Mouse (Mus musculus): ENCODE measurements around the gene Ece1. TPM values are rescaled to one million over a fixed set of nuclear protein-coding genes. Genes with fewer than 3 reads are reported as not detected.

Ece1 gene
- total RNA-seq, 1 experiment: 99.2 TPM

DNA sequence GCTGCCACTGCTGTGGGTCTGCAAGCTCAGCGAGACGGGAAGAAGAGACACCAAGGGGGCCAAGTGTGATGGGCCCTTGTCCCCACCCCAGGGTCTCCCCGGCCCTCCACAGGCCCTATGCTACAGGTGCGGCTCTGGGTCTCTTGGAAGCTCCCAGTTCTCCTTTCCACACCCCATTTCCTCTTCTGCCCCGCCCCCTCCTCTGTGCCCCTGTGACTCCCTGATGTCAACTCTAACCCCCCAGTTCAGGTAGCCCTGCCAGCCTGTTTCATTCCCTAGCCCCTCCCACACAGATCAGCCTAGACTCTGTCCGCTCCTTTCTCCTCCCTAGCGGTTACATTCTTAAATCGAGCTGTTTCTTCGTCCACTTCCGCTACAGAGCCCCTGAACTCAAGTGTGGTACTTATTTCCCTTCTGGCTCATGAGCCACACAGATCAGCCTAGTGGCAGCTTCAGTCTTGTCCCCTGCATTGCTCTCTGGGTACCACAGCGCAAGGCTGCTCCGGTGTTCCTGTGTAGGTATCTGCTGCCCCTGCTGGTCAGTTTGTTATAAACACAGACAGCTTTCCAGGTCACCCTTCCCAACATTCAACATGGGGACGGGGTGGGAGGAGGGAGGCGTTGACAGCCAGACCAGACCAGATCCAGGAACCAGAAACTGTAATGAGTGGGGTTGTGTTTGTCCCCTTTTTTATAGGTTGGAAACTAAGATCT lies 26.3 kb upstream of the Ece1 start:
- Histone ChIP-seq H3K4me1 (ENCODE audit: control insufficient read depth in 2 of 2, insufficient read depth in 2 of 2, low read length in 2 of 2, poor library complexity in 1 of 2) (peaks cover 0 to 8% of the 10 kb centered on the region in 2 experiments; a peak in 2 of 4 replicates), H3K9ac (ENCODE audit: insufficient read depth, low read depth, low read length, poor library complexity, severe bottlenecking) (peak overlapping the region; percentile 30; the same call in 1 of the 2 replicates), H3K27ac (ENCODE audit: insufficient read depth, low read depth, low read length, poor library complexity, severe bottlenecking) (no peak overlapping the region), H3K9me3 (ENCODE audit: control insufficient read depth, insufficient read depth, low read depth, low read length) (no peaks in the 10 kb centered on the region), H3K36me3 (ENCODE audit: control insufficient read depth, insufficient read depth, low read length, poor library complexity, severe bottlenecking) (no peaks in the 10 kb centered on the region), H3K4me3 (ENCODE audit: insufficient read depth in 1 of 2, low read depth in 1 of 2, low read length in 2 of 2, poor library complexity in 1 of 2, severe bottlenecking in 1 of 2) (peak overlapping the region; percentile 20 to 52; a peak in 3 of 4 replicates)
- in situ Hi-C loops (cut with MboI; ENCODE audit: low sequenced_read_pairs in 2 of 2, unreplicated experiment in 2 of 2): loop anchor here in 1 of 2 experiments (10.0 kb wide), 1 partner anchor 101 kb away; no protein-coding TSS in a partner anchor
- peak; percentile 94 for DNase-seq (ENCODE audit: low read depth, low spot score)
- TF ChIP-seq HCFC1 (IDR thresholded peaks at IDR 0.05; ENCODE audit: borderline replicate concordance, insufficient read depth, low read length): peak; percentile 41; the same call in 1 of the 2 replicates
- no peak for TF ChIP-seq MAFK (IDR thresholded peaks at IDR 0.05; ENCODE audit: insufficient read depth, low read depth, low read length)
- TF ChIP-seq CHD2 (IDR thresholded peaks at IDR 0.05; ENCODE audit: low read depth, low read length): no peak
- TF ChIP-seq ZC3H11A (IDR thresholded peaks at IDR 0.05; ENCODE audit: borderline replicate concordance, low read depth, low read length): peak; percentile 71; the same call in 1 of the 2 replicates
- 0 out of 2 replicates have a peak, but pooled peaks have one; percentile 21 for TF ChIP-seq ZNF384 (IDR thresholded peaks at IDR 0.05; ENCODE audit: low read depth, low read length)

DNA sequence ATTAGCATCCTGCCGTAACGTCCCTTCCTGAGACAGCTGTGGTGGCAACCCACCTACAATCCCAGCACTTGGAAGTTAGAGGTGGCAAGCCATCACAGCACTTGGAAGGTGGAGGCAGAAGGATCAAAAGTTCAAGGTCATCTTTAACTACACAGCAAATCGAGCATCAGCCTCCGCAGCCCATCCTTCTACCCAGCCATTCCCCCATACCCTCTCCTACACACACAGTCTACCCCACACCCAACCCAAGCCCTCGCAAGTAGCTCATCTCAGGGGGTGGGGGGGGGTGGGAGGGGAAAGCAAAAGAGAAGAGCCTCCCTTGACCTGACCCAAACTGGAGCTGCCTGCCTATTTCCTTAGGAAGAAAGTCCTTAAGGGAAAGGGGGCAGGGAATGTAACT lies 25.3 kb upstream of the Ece1 start:
- no peak overlapping the region for H3K9ac ChIP-seq (ENCODE audit: insufficient read depth, low read depth, low read length, poor library complexity, severe bottlenecking)

DNA sequence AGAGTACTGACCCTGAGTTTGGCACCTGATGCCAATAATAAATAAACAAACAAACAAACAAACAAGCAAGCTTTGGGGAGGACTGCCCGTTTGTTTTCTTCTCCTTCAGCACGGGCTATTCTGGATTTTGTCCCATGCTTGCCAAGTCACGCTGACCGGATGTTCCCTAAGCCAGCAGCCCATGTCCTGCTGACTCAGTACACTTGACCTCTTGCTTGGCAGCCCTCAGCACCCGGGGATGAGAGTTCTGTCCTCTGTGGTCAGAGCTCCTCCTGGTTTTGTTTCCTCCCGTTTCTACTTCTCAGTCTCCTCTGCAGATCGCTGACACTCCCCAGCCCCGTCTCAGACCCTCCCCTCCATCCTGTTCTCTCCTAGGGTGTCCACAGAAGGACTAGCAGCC lies 24.2 kb upstream of the Ece1 start:
- Histone ChIP-seq H3K27ac (ENCODE audit: insufficient read depth, low read depth, low read length, poor library complexity, severe bottlenecking) (no peak overlapping the region), H3K4me1 (ENCODE audit: control insufficient read depth in 2 of 2, insufficient read depth in 2 of 2, low read length in 2 of 2, poor library complexity in 1 of 2) (peaks cover 0 to 8% of the 10 kb centered on the region in 2 experiments; a peak in 2 of 4 replicates), H3K9ac (ENCODE audit: insufficient read depth, low read depth, low read length, poor library complexity, severe bottlenecking) (no peak overlapping the region), H3K4me3 (ENCODE audit: insufficient read depth in 1 of 2, low read depth in 1 of 2, low read length in 2 of 2, poor library complexity in 1 of 2, severe bottlenecking in 1 of 2) (no peak overlapping the region), H3K36me3 (ENCODE audit: control insufficient read depth, insufficient read depth, low read length, poor library complexity, severe bottlenecking) (no peaks in the 10 kb centered on the region), H3K9me3 (ENCODE audit: control insufficient read depth, insufficient read depth, low read depth, low read length) (no peaks in the 10 kb centered on the region)
- in situ Hi-C loops (cut with MboI; ENCODE audit: low sequenced_read_pairs in 2 of 2, unreplicated experiment in 2 of 2): loop anchor here in 1 of 2 experiments (10.0 kb wide), 1 partner anchor 103 kb away; no protein-coding TSS in a partner anchor
- no peak for TF ChIP-seq CHD2 (IDR thresholded peaks at IDR 0.05; ENCODE audit: low read depth, low read length)
- TF ChIP-seq ZC3H11A (IDR thresholded peaks at IDR 0.05; ENCODE audit: borderline replicate concordance, low read depth, low read length): no peak
- no peak for TF ChIP-seq ZNF384 (IDR thresholded peaks at IDR 0.05; ENCODE audit: low read depth, low read length)
- TF ChIP-seq MAFK (IDR thresholded peaks at IDR 0.05; ENCODE audit: insufficient read depth, low read depth, low read length): no peak
- no peak for TF ChIP-seq HCFC1 (IDR thresholded peaks at IDR 0.05; ENCODE audit: borderline replicate concordance, insufficient read depth, low read length)
- no peak for DNase-seq (ENCODE audit: low read depth, low spot score)

More for the DNA sequence above, 25.3 kb upstream of the Ece1 start:
- Histone ChIP-seq H3K4me3 (ENCODE audit: insufficient read depth in 1 of 2, low read depth in 1 of 2, low read length in 2 of 2, poor library complexity in 1 of 2, severe bottlenecking in 1 of 2) (no peak overlapping the region), H3K27ac (ENCODE audit: insufficient read depth, low read depth, low read length, poor library complexity, severe bottlenecking) (no peak overlapping the region), H3K9me3 (ENCODE audit: control insufficient read depth, insufficient read depth, low read depth, low read length) (no peaks in the 10 kb centered on the region), H3K36me3 (ENCODE audit: control insufficient read depth, insufficient read depth, low read length, poor library complexity, severe bottlenecking) (no peaks in the 10 kb centered on the region), H3K4me1 (ENCODE audit: control insufficient read depth in 2 of 2, insufficient read depth in 2 of 2, low read length in 2 of 2, poor library complexity in 1 of 2) (peaks cover 0 to 8% of the 10 kb centered on the region in 2 experiments; a peak in 2 of 4 replicates)
- in situ Hi-C loops (cut with MboI; ENCODE audit: low sequenced_read_pairs in 2 of 2, unreplicated experiment in 2 of 2): loop anchor here in 1 of 2 experiments (10.0 kb wide), 1 partner anchor 102 kb away; no protein-coding TSS in a partner anchor
- no peak for TF ChIP-seq ZC3H11A (IDR thresholded peaks at IDR 0.05; ENCODE audit: borderline replicate concordance, low read depth, low read length)
- no peak for DNase-seq (ENCODE audit: low read depth, low spot score)

DNA sequence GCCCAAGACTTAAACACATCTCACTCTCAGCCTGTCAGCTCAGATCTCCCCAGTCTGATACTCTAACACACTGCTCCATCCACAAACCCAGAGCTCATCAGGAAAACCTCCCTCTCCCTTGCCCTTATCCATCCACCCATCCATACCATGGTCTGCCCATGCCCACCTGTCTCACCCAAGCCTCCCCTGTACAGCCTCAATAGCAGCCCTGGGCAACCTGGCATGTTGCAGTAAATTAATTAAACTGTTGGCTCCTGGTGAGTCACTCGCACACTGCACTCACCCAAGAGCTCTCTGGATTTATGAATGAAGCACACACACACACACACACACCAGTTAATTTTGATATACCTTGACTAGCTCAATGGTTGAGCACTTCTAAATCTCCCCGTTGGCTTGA lies 23.2 kb upstream of the Ece1 start:
- no peaks in the 10 kb centered on the region for H3K36me3 ChIP-seq (ENCODE audit: control insufficient read depth, insufficient read depth, low read length, poor library complexity, severe bottlenecking)
- DNase-seq (ENCODE audit: low read depth, low spot score): no peak
- no peak overlapping the region for H3K4me3 ChIP-seq (ENCODE audit: insufficient read depth in 1 of 2, low read depth in 1 of 2, low read length in 2 of 2, poor library complexity in 1 of 2, severe bottlenecking in 1 of 2)
- in situ Hi-C loops (cut with MboI; ENCODE audit: low sequenced_read_pairs in 2 of 2, unreplicated experiment in 2 of 2): loop anchor here in 1 of 2 experiments (10.0 kb wide), 1 partner anchor 104 kb away; no protein-coding TSS in a partner anchor
- H3K9ac ChIP-seq (ENCODE audit: insufficient read depth, low read depth, low read length, poor library complexity, severe bottlenecking): no peak overlapping the region
- H3K9me3 ChIP-seq (ENCODE audit: control insufficient read depth, insufficient read depth, low read depth, low read length): no peaks in the 10 kb centered on the region
- H3K27ac ChIP-seq (ENCODE audit: insufficient read depth, low read depth, low read length, poor library complexity, severe bottlenecking): no peak overlapping the region
- peaks cover 0 to 8% of the 10 kb centered on the region in 2 experiments; a peak in 2 of 4 replicates for H3K4me1 ChIP-seq (ENCODE audit: control insufficient read depth in 2 of 2, insufficient read depth in 2 of 2, low read length in 2 of 2, poor library complexity in 1 of 2)
- no peak for TF ChIP-seq ZC3H11A (IDR thresholded peaks at IDR 0.05; ENCODE audit: borderline replicate concordance, low read depth, low read length)
- TF ChIP-seq CHD2 (IDR thresholded peaks at IDR 0.05; ENCODE audit: low read depth, low read length): no peak
- TF ChIP-seq ZNF384 (IDR thresholded peaks at IDR 0.05; ENCODE audit: low read depth, low read length): no peak
- TF ChIP-seq MAFK (IDR thresholded peaks at IDR 0.05; ENCODE audit: insufficient read depth, low read depth, low read length): no peak
- TF ChIP-seq HCFC1 (IDR thresholded peaks at IDR 0.05; ENCODE audit: borderline replicate concordance, insufficient read depth, low read length): no peak
